Mouse (Mus musculus) adrenal gland, postnatal 14 days (tissue): ENCODE results near the gene H2-Ob. TPM values are rescaled to one million over a fixed set of nuclear protein-coding genes. Genes with fewer than 3 reads are reported as not detected.

Experiments used
- DNase-seq: peaks from one replicate; pipeline ENCODE4 v3.0.0; 2021; ENCODE audit warnings: mixed read lengths
- long read RNA-seq, 2 experiments: library from polyadenylated mRNA; stranded (forward); transcript quantifications; one replicate each; pipeline ENCODE4 v2.0.0; 2021
- total RNA-seq: library from RNA; stranded (reverse); gene quantifications from 2 replicates; pipeline ENCODE4 v1.2.3, GENCODE M21; 2021

Gene H2-Ob
- total RNA-seq, result 1.3 and 16.6 TPM in 2 replicates
- long read RNA-seq, experiment 1, result 0 reads
- long read RNA-seq, experiment 2, result 0 reads

- DNase-seq, result peak; percentile 58
Observed at GRCm38 (mm10) chr17:34238706-34239105, at the start of gene H2-Ob. Gene H2-Ob (plus strand): TSS chr17:34238903.

GRCm38 (mm10) chr17:34188986-34189385 lies 49.7 kb upstream of the H2-Ob start:
- no peak for DNase-seq

GRCm38 (mm10) chr17:34192852-34193251 lies 45.9 kb upstream of the H2-Ob start:
- no peak for DNase-seq

GRCm38 (mm10) chr17:34193468-34193867 lies 45.2 kb upstream of the H2-Ob start:
- no peak for DNase-seq

GRCm38 (mm10) chr17:34194723-34195122 lies 44.0 kb upstream of the H2-Ob start:
- no peak for DNase-seq

- DNase-seq, result no peak
Observed at GRCm38 (mm10) chr17:34196491-34196890, 42.2 kb upstream of the H2-Ob start.

- DNase-seq, result peak; percentile 97
Observed at GRCm38 (mm10) chr17:34196941-34197894, 41.5 kb upstream of the H2-Ob start, which contains the start of gene Psmb8. Gene Psmb8 (plus strand): TSS chr17:34197721.

- DNase-seq, result peak; percentile 82
Observed at GRCm38 (mm10) chr17:34197904-34198520, 40.7 kb upstream of the H2-Ob start.

- DNase-seq, result no peak
Observed at GRCm38 (mm10) chr17:34198521-34198912, 40.2 kb upstream of the H2-Ob start.

GRCm38 (mm10) chr17:34199050-34199619 lies 39.6 kb upstream of the H2-Ob start:
- DNase-seq, result no peak

GRCm38 (mm10) chr17:34200047-34200446 lies 38.7 kb upstream of the H2-Ob start:
- no peak for DNase-seq

- no peak for DNase-seq
Observed at GRCm38 (mm10) chr17:34200772-34201505, 37.8 kb upstream of the H2-Ob start.

- no peak for DNase-seq
Observed at GRCm38 (mm10) chr17:34201506-34202055, 37.1 kb upstream of the H2-Ob start.

GRCm38 (mm10) chr17:34202760-34203442 lies 35.8 kb upstream of the H2-Ob start:
- peak; percentile 3 for DNase-seq

GRCm38 (mm10) chr17:34203444-34203843 lies 35.3 kb upstream of the H2-Ob start, which contains the start of gene Tap2:
Gene Tap2 (plus strand): TSS chr17:34203527.
- DNase-seq, result peak; percentile 17

- DNase-seq, result peak; percentile 94
Observed at GRCm38 (mm10) chr17:34204303-34205010, 34.2 kb upstream of the H2-Ob start.

GRCm38 (mm10) chr17:34205021-34205745 lies 33.5 kb upstream of the H2-Ob start:
- DNase-seq, result peak; percentile 64

GRCm38 (mm10) chr17:34205746-34206176 lies 32.9 kb upstream of the H2-Ob start:
- DNase-seq, result peak; percentile 40

- peak; percentile 1 for DNase-seq
Observed at GRCm38 (mm10) chr17:34206731-34207130, 32.0 kb upstream of the H2-Ob start.

GRCm38 (mm10) chr17:34207456-34207855 lies 31.2 kb upstream of the H2-Ob start:
- peak; percentile 2 for DNase-seq
